Mouse (Mus musculus) MEL (cell line): ENCODE data around the gene Krt26. TPM values are rescaled to one million over a fixed set of nuclear protein-coding genes. Genes with fewer than 3 reads are reported as not detected.

Experiments used
- DNase-seq: peaks from one replicate; pipeline ENCODE4 v3.0.0; 2011; ENCODE audit warnings: low read depth, low spot score
- H3K27ac ChIP-seq: 2 replicates; pipeline ENCODE4 v1.5.1; 2012; ENCODE audit warnings: low read depth, mild to moderate bottlenecking, control low read depth, low read length, moderate library complexity; ENCODE audit not compliant: control insufficient read depth
- H3K27me3 ChIP-seq, 2 experiments: fragments of 150-350 bp in 1 of 2; sonication (generic) in 1 of 2; 2 replicates each; pipeline ENCODE4 v1.6.1; 2012; ENCODE audit warnings: low read length in 2 of 2, mild to moderate bottlenecking in 2 of 2, improper control_type of control experiment in 1 of 2, moderate library complexity in 1 of 2; ENCODE audit not compliant: insufficient read depth in 2 of 2, control insufficient read depth in 1 of 2
- H3K36me3 ChIP-seq, 2 experiments: 2 replicates each; pipeline ENCODE4 v1.6.1; 2012 to 2014; ENCODE audit warnings: low read length in 2 of 2, improper control_type of control experiment in 1 of 2, inconsistent platforms in 1 of 2, mild to moderate bottlenecking in 1 of 2; ENCODE audit not compliant: insufficient read depth in 2 of 2, control insufficient read depth in 1 of 2
- H3K4me1 ChIP-seq, 2 experiments: fragments of 150-350 bp in 1 of 2; sonication (generic) in 1 of 2; 2 replicates each; pipeline ENCODE4 v1.6.1; 2012; ENCODE audit warnings: low read length in 2 of 2, improper control_type of control experiment in 1 of 2, mild to moderate bottlenecking in 1 of 2; ENCODE audit not compliant: insufficient read depth in 2 of 2, control insufficient read depth in 1 of 2
- H3K4me3 ChIP-seq, 2 experiments: fragments of 150-350 bp in 1 of 2; sonication (generic) in 1 of 2; 2 replicates each; pipeline ENCODE4 v1.5.1; 2012; ENCODE audit warnings: low read depth in 2 of 2, low read length in 2 of 2, mild to moderate bottlenecking in 2 of 2, moderate library complexity in 2 of 2, control low read depth in 1 of 2, improper control_type of control experiment in 1 of 2; ENCODE audit not compliant: control insufficient read depth in 1 of 2, insufficient read depth in 1 of 2
- H3K79me2 ChIP-seq: 2 replicates; pipeline ENCODE4 v1.6.1; 2012; ENCODE audit warnings: mild to moderate bottlenecking, low read length, moderate library complexity; ENCODE audit not compliant: control insufficient read depth, poor library complexity, insufficient read depth
- H3K9ac ChIP-seq: 2 replicates; pipeline ENCODE4 v1.6.1; 2012; ENCODE audit warnings: low read depth, mild to moderate bottlenecking, control low read depth, low read length, moderate library complexity; ENCODE audit not compliant: control insufficient read depth, poor library complexity, severe bottlenecking
- H3K9me3 ChIP-seq: fragments of 150-350 bp; sonication (generic); replicated peaks from 2 replicates; pipeline ENCODE4 v1.6.1; 2012; ENCODE audit warnings: mild to moderate bottlenecking, low read length, improper control_type of control experiment, moderate library complexity; ENCODE audit not compliant: insufficient read depth
- CTCF ChIP-seq, 3 experiments: IDR thresholded peaks in 2 of 3; conservative IDR thresholded peaks in 1 of 3; 2 replicates each; pipeline ENCODE4 v1.5.1; 2011 to 2012; ENCODE audit warnings: low read length in 3 of 3, low read depth in 2 of 3, mild to moderate bottlenecking in 2 of 3, improper control_type of control experiment in 1 of 3, inconsistent platforms in 1 of 3, mixed read lengths in 1 of 3, moderate library complexity in 1 of 3; ENCODE audit not compliant: control insufficient read depth in 1 of 3, insufficient read depth in 1 of 3, poor library complexity in 1 of 3, severe bottlenecking in 1 of 3
- E2F4 ChIP-seq: IDR thresholded peaks from 2 replicates; pipeline ENCODE4 v1.6.1; 2011; ENCODE audit warnings: low read depth, low read length, improper control_type of control experiment, borderline replicate concordance
- MYB ChIP-seq: IDR thresholded peaks from 2 replicates; pipeline ENCODE4 v1.6.1; 2011; ENCODE audit warnings: mild to moderate bottlenecking, low read depth, low read length, improper control_type of control experiment
- SMC3 ChIP-seq: IDR thresholded peaks from 2 replicates; pipeline ENCODE4 v1.6.1; 2011; ENCODE audit warnings: low read depth, low read length, improper control_type of control experiment
- USF1 ChIP-seq: IDR thresholded peaks from 2 replicates; pipeline ENCODE4 v1.6.1; 2014; ENCODE audit warnings: low read depth, mild to moderate bottlenecking, inconsistent platforms, low read length, improper control_type of control experiment, moderate library complexity
- USF2 ChIP-seq, 2 experiments: IDR thresholded peaks; 2 replicates each; pipeline ENCODE4 v1.6.1; 2011 to 2012; ENCODE audit warnings: improper control_type of control experiment in 2 of 2, low read length in 2 of 2, borderline replicate concordance in 1 of 2, inconsistent platforms in 1 of 2, low read depth in 1 of 2, mild to moderate bottlenecking in 1 of 2; ENCODE audit not compliant: insufficient read depth in 1 of 2
- polyA plus RNA-seq, 2 experiments: library from polyadenylated mRNA; stranded (reverse) in 1 of 2; unstranded in 1 of 2; fragments of >175 nt in 1 of 2; fragments of >200 nt in 1 of 2; gene quantifications; 2 replicates each; pipeline versions ENCODE4 v1.2.1 to v1.2.4; 2012; ENCODE audit warnings: low replicate concordance in 2 of 2, low read depth in 1 of 2; ENCODE audit not compliant: insufficient read length in 2 of 2, insufficient read depth in 1 of 2, missing spikeins in 1 of 2
- total RNA-seq: library from RNA; depleted of rRNA; stranded (reverse); fragments of 300-350 nt; gene quantifications from 2 replicates; pipeline ENCODE4 v1.2.3, GENCODE M21; 2012

Gene Krt26
- total and polyA plus RNA-seq, 3 experiments = not detected

GRCm38 (mm10) chr11:99369853-99370451 is 32.2 kb upstream of the Krt26 start:
- peaks cover 11 to 16% of the 10 kb centered on the region in 2 experiments for H3K27me3 ChIP-seq
- peaks cover 0 to 7% of the 10 kb centered on the region in 2 experiments; a peak in 2 of 4 replicates for H3K4me1 ChIP-seq
- TF ChIP-seq USF1 = peak; percentile 30; the same call in 1 of the 2 replicates
- no peak for TF ChIP-seq USF2 (IDR thresholded peaks at IDR 0.05; ENCODE audit: borderline replicate concordance in 1 of 2, insufficient read depth in 1 of 2, low read depth in 1 of 2, low read length in 2 of 2)
- no peak overlapping the region for H3K9ac ChIP-seq
- no peak overlapping the region for H3K27ac ChIP-seq
- no peaks in the 10 kb centered on the region for H3K9me3 ChIP-seq
- no peak overlapping the region for H3K4me3 ChIP-seq
- DNase-seq = no peak
- H3K36me3 ChIP-seq = peaks cover 0 to 3% of the 10 kb centered on the region in 2 experiments; a peak in 2 of 4 replicates
- H3K79me2 ChIP-seq = no peaks in the 10 kb centered on the region

- no peaks in the 10 kb centered on the region for H3K9me3 ChIP-seq
- peak; percentile 35 for DNase-seq
- TF ChIP-seq MYB (no peak), CTCF (IDR thresholded peaks at IDR 0.05 in 2 of 3, conservative IDR thresholded peaks at IDR 0.05 in 1 of 3; ENCODE audit: control insufficient read depth in 1 of 3, insufficient read depth in 1 of 3, low read depth in 2 of 3, low read length in 3 of 3, poor library complexity in 1 of 3, severe bottlenecking in 1 of 3) (peak; percentile 41 to 55 (median 44))
- peaks cover 0 to 3% of the 10 kb centered on the region in 2 experiments; a peak in 2 of 4 replicates for H3K36me3 ChIP-seq
- H3K27me3 ChIP-seq = peaks cover 10 to 11% of the 10 kb centered on the region in 2 experiments
- no peak overlapping the region for H3K27ac ChIP-seq
- H3K9ac ChIP-seq = no peak overlapping the region
- H3K4me1 ChIP-seq = peaks cover 0 to 7% of the 10 kb centered on the region in 2 experiments; a peak in 2 of 4 replicates
- no peak overlapping the region for H3K4me3 ChIP-seq
- H3K79me2 ChIP-seq = no peaks in the 10 kb centered on the region
These were observed 31.5 kb upstream of the Krt26 start for GRCm38 (mm10) chr11:99369229-99369628.

GRCm38 (mm10) chr11:99366791-99367190 is 29.0 kb upstream of the Krt26 start:
- no peaks in the 10 kb centered on the region for H3K9me3 ChIP-seq
- no peak overlapping the region for H3K9ac ChIP-seq
- H3K79me2 ChIP-seq = no peaks in the 10 kb centered on the region
- peak; percentile 46 for DNase-seq
- no peak overlapping the region for H3K4me3 ChIP-seq
- peaks cover 0 to 8% of the 10 kb centered on the region in 2 experiments; a peak in 1 of 4 replicates for H3K27me3 ChIP-seq
- H3K27ac ChIP-seq = no peak overlapping the region
- peaks cover 0 to 7% of the 10 kb centered on the region in 2 experiments; a peak in 2 of 4 replicates for H3K4me1 ChIP-seq
- H3K36me3 ChIP-seq = peaks cover 0 to 3% of the 10 kb centered on the region in 2 experiments; a peak in 2 of 4 replicates
- TF ChIP-seq E2F4 (no peak), CTCF (IDR thresholded peaks at IDR 0.05 in 2 of 3, conservative IDR thresholded peaks at IDR 0.05 in 1 of 3; ENCODE audit: control insufficient read depth in 1 of 3, insufficient read depth in 1 of 3, low read depth in 2 of 3, low read length in 3 of 3, poor library complexity in 1 of 3, severe bottlenecking in 1 of 3) (peak; percentile 4 to 46 (median 41); a peak in 3 of 6 replicates), SMC3 (peak; percentile 31; the same call in 1 of the 2 replicates)
